Mouse (Mus musculus) right cerebral cortex, adult 18-20 months (tissue): ENCODE data around the gene Gm15517.
A peak's percentile ranks its signal among the peaks of the same experiment; 100 is the strongest.
"Not testable (repeated sequence)": the region's sequence is repeated elsewhere in the genome, so short reads cannot be mapped to it uniquely, and the experiment has no call there.

Experiments
- DNase-seq: peaks from one replicate; pipeline ENCODE4 v3.0.0; 2022; ENCODE audit warnings: mixed read lengths

Gm15517 gene

GRCm38 (mm10) chr7:44261147-44261546, at the start of gene Gm15517:
Gene Gm15517, plus strand, starts transcription at chr7:44261447.
- DNase-seq: no peak

- DNase-seq: no peak
Measured at GRCm38 (mm10) chr7:44215645-44216044, 45.6 kb upstream of the Gm15517 start, which contains the start of gene Klk1b5. Gene Klk1b5, plus strand, starts transcription at chr7:44215945.

DNA sequence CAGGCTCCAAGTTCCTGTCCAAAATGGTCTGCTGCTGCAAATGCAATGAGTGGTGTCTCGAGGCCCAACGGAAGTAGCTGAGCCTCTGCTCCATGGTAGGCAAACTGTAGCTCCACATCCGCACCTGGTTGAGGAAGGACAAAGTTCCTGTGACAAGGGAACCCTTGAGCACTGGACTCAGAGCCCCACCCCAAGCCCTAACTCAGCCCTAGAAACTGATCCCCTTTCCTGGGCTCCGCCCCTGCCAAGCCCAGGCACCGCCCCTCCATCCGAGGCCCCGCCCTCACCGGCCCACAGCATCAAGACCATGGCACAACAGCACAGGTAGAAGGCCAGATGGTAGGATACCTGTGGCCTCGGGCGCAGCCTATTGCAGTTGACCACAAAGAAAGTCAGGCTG, 39.6 kb upstream of the Gm15517 start:
- DNase-seq: not testable (repeated sequence)

DNA sequence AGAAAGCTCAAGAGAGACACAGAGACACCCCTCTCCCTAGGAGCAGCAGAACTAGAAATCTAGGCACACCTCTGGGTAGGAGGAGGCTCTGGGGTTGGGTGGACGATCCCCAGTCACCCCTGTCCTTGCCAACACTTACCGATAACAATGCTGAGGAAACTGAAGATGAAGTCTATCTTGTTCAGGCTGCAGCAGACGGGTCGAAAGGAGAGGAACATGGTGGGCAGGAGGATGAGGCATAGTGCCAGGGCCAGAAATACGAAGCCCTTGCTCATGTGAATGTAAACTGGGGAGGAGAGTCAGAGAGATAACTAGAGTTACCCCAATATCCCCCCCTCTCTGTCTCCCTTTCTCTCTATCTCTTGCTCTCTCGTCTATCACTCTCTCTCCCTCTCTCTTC, 38.9 kb upstream of the Gm15517 start:
- not testable (repeated sequence) for DNase-seq

GRCm38 (mm10) chr7:44225076-44225475, 36.2 kb upstream of the Gm15517 start, which contains the start of gene Klk1:
Gene Klk1, plus strand, starts transcription at chr7:44225360.
- no peak for DNase-seq

- DNase-seq: no peak
Measured at GRCm38 (mm10) chr7:44235909-44236308, 25.3 kb upstream of the Gm15517 start, which contains the start of gene Gm36864. Gene Gm36864, plus strand, starts transcription at chr7:44236177.

DNA sequence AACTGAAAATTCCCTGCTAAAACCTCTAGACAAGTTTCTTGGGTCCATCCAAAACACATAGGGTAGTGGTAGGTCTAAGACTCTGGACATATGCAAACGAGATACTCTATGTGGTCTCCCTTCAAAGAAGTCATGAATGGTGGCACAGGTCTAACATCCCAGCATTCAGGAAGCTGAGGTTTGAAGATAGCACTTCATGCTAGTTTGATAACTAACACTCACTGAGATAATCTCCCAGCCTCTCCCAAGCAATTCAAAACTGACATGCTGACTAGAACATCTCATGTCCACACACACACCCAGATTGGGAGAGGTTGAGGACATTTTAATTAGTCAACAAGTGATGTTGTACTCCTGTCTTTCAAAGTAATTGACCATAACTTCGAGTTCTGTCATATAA, 21.3 kb upstream of the Gm15517 start:
- DNase-seq: no peak

GRCm38 (mm10) chr7:44240712-44241111, 20.5 kb upstream of the Gm15517 start:
- DNase-seq: no peak

DNA sequence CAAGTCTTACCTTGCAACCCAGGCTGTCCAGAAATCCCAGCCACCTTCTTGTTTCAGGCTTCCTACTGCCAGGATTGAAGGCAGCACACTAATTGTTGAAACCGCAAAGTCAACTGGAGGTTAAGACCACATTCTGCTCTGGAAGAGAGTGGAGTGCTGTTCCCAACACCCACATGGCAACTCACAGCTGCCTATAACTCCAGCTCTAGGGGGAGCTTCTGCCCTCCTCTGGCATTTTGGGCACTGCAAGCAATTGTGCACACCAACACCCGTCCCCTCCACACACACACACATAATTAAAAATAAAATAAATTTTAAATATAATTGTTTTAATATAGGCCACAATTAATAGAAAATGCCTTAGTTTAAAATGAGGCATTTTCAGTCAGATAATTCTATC, 20.1 kb upstream of the Gm15517 start:
- DNase-seq: no peak

GRCm38 (mm10) chr7:44244080-44244479, 17.2 kb upstream of the Gm15517 start:
- no peak for DNase-seq

DNA sequence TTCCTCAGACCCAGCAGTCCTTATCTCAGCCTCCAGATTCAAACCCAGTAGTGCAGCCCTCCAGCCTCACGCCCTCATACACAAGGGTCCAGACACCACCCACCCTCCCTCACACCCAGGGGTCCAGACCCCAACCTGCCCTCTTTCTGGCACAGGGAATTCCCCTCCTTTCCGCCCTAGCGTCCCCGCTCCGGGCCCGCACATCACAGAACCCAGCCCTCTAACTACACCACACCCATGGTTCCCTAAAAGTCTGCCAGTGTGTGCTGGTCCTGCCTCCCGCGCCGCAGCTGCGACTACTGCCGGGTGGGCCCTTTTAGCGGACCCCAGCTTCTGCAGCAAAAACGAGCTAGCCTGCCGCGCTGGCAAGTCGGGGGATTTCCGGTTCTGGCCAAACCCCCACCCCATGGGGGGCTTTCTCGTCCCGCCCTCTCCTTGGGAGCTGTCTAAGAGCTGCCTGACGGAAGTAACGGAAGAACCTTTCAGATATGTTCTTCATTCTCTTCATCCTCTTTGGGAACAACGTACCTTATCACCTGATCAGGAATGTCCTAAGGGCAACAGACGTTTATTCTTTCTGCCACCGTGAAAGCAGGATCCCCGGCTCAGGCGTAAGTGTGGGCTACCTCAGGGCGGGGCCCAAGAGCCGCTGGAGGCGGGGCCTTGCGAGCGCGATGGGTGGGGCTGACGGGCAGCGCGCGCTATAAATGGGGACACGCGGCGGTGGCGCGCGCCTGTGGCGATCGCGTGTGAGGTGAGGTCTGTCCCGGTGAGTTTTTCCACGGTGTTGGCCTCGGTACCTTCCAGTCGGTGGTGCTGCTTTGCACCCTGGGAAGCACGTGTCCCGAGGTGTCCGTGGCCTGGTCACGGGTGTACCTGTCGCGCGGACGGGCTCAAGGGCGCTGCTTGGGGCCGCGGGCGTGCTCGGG, 14.9 kb upstream of the Gm15517 start, which contains the start of the genes 1700028J19Rik and 2410002F23Rik:
Gene 1700028J19Rik, minus strand, starts transcription at position 641 of the 929 bp plus-strand sequence.
Gene 2410002F23Rik, plus strand, starts transcription at position 668 of the 929 bp plus-strand sequence.
- peak; percentile 90 for DNase-seq

DNA sequence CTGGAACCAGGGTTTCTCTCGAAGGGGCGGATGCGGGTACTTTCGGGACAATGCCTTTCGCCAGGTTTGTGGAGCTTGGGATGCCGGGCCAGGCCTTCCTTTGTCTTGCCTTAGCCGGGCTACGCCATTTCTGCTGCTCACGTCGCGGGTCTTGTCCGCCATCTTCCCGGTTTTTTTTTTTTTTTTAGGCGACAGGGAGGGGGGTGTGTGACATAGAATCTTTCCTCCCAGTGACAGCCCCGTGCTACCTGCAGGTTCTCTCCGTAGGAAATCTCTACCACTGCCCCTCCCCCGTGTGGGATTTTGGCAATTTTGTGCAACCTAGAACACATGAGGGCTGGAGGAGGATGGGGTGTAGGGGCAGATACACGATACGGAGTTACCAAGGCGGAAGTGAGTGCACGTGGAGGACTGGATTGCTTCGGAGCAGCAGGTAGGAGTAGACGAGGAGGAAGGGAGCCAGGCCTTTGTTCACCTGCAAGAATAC, 14.2 kb upstream of the Gm15517 start:
- DNase-seq: peak; percentile 35

DNA sequence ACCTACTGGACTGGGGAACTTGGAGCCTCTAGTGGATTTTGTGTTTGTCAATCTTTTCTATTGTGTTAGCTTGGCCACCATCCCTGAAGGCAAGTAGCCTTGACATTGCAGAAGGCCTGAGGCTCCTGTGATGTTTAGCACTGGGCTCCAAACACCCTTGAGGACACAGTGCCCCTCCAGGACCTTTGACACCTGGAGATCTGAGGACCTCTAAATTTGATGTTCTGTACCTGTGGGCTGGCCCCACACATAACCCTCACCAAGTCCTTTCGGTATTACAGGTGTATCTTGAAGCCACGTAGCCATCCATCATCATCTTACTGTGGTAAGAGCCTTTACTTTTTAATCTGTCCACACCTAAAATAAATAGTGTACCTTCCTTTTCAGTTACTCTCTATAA, 13.3 kb upstream of the Gm15517 start:
- no peak for DNase-seq

GRCm38 (mm10) chr7:44249248-44249647, 12.0 kb upstream of the Gm15517 start:
- no peak for DNase-seq

DNA sequence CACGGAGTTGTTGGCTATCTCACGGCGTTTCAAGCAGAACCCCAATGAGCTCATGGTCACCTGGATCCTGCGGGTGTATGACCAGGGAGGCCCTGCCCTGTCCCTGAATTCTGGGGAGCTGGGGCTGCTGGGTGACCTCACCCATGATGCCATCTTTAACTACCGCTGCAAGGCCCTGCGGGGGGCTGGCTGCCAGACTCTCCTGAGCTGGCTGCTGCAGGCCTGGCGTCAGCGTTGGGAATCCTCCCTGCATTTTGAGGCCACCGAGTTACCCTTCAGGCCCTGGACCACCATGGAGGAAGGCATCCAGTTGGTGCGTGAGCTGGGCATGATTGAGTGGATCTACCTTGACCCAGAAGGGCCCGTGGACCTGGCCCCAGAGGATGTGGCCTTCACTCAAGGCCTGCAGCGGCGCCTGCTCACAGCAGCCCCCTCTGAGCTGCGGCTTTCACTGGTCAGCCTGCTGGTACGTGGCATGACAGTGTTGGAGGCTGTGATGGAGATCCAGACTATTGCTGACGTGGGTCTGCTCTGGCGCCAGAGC, 10.4 kb upstream of the Gm15517 start:
- DNase-seq: not testable (repeated sequence)

GRCm38 (mm10) chr7:44253023-44253616, 8.1 kb upstream of the Gm15517 start:
- DNase-seq: no peak

DNA sequence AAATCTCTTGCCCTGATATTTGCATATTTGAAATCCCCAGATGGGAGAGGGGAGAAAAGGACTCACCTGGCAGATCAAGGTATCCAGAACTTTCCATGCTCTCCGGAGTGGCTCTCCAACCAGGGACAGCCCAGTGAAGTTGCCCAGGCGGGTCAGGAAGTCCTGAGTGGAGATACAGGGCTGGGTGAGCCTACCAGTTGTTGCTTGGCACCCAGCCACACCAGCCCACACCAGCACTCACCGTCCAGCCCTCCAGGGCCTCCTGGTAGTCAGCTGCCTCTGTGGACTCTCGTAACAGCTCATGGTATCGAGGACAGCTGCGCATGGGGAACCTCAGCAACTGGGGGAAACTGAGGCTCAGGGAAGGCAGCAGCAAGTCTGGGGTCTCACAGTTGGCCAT, 6.3 kb upstream of the Gm15517 start:
- DNase-seq: no peak

- DNase-seq: no peak
Measured at GRCm38 (mm10) chr7:44257278-44257677, 4.0 kb upstream of the Gm15517 start, which contains the start of gene Acp4. Gene Acp4, minus strand, starts transcription at chr7:44257378.

DNA sequence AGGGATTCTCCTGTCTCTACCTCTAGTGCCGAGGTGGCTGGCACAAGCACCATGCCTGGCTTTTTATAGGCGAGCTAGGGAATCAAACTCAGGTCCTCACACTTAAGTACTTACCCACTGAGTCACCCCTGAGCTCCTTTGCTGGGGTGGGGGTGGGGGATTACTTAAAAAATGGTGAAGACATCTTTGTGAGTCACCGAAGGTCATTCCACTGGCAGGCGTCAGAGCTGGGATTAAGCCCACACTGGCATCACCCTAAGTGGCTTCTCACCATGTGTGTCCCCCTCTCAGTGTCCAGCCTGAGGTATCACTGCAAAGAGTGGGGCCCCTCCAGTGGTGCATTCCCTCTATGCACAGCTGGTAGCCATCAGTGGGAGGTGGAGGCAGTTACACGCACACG, 837 bp upstream of the Gm15517 start:
- DNase-seq: no peak

- peak; percentile 93 for DNase-seq
Measured at GRCm38 (mm10) chr7:44262791-44263643, 1.8 kb downstream of the Gm15517 start.

DNA sequence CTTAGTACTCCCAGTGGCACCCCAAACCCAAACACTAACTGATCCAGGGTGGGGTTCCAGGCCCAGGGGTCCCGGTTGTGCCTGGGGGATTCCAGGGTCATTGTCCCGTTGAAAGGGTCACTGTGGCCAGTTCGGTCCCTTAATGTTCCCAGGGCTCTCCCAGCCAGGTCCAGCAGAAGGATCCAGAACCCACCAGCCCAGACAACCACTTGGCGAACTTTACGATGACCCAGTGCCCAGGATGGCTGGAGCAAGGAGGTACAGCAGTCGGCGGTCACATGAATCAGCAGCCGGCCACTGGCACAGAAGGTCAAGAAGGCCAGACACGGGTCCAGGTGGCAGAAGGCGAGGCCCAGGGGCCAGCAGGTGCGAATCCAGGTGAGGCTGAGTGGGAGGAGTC, 6.9 kb downstream of the Gm15517 start:
- no peak for DNase-seq

- DNase-seq: no peak
Measured at GRCm38 (mm10) chr7:44269397-44269796, 8.2 kb downstream of the Gm15517 start.
